Mouse (Mus musculus): ENCODE results near the gene D5Ertd579e. TPM values are rescaled to one million over a fixed set of nuclear protein-coding genes. Genes with fewer than 3 reads are reported as not detected.

Gene D5Ertd579e
- polyA plus RNA-seq, 1 experiment from 2014 or later, result 18.6 TPM

- H3K27me3 ChIP-seq, result no peaks in the 10 kb centered on the region
- H3K9me3 ChIP-seq (replicated peaks), result no peaks in the 10 kb centered on the region
- ATAC-seq (ENCODE audit: insufficient number of reproducible peaks, low FRiP score, low TSS enrichment, low read depth), result no peak
- no peak overlapping the region for H3K9ac ChIP-seq
- no peak overlapping the region for H3K4me3 ChIP-seq (replicated peaks)
- peaks cover 28% of the 10 kb centered on the region for H3K4me1 ChIP-seq
- 72% methylated on average over 7 of the region's 7 CpGs for WGBS
- no peaks in the 10 kb centered on the region for H3K36me3 ChIP-seq
- no peak overlapping the region for H3K27ac ChIP-seq (replicated peaks)
- H3K4me2 ChIP-seq (replicated peaks), result no peak overlapping the region
Measured at GRCm38 (mm10) chr5:36579967-36580366, 115.9 kb downstream of the D5Ertd579e start.

- H3K27ac ChIP-seq (replicated peaks), result no peak overlapping the region
Measured at GRCm38 (mm10) chr5:36578982-36579381, 116.8 kb downstream of the D5Ertd579e start.

GRCm38 (mm10) chr5:36576457-36576856 is 119.4 kb downstream of the D5Ertd579e start:
- no peak overlapping the region for H3K27ac ChIP-seq (replicated peaks)
- no peaks in the 10 kb centered on the region for H3K27me3 ChIP-seq
- H3K4me3 ChIP-seq (replicated peaks), result no peak overlapping the region
- WGBS, result 85% methylated on average over 3 of the region's 3 CpGs
- no peaks in the 10 kb centered on the region for H3K9me3 ChIP-seq (replicated peaks)
- peaks cover 32% of the 10 kb centered on the region for H3K4me1 ChIP-seq
- no peak overlapping the region for H3K4me2 ChIP-seq (replicated peaks)
- peaks cover 3% of the 10 kb centered on the region; the same call in 1 of the 2 replicates for H3K36me3 ChIP-seq
- H3K9ac ChIP-seq, result no peak overlapping the region
- ATAC-seq (ENCODE audit: insufficient number of reproducible peaks, low FRiP score, low TSS enrichment, low read depth), result no peak

More at GRCm38 (mm10) chr5:36578982-36579381, 116.8 kb downstream of the D5Ertd579e start:
- no peak for ATAC-seq (ENCODE audit: insufficient number of reproducible peaks, low FRiP score, low TSS enrichment, low read depth)
- Histone ChIP-seq H3K9ac (no peak overlapping the region), H3K4me2 (replicated peaks) (no peak overlapping the region), H3K4me3 (replicated peaks) (no peak overlapping the region), H3K9me3 (replicated peaks) (no peaks in the 10 kb centered on the region), H3K36me3 (no peaks in the 10 kb centered on the region), H3K4me1 (peaks cover 38% of the 10 kb centered on the region), H3K27me3 (no peaks in the 10 kb centered on the region)
- 82% methylated on average over 2 of the region's 2 CpGs for WGBS

- Histone ChIP-seq H3K9me3 (replicated peaks) (no peaks in the 10 kb centered on the region), H3K9ac (no peak overlapping the region), H3K4me3 (replicated peaks) (no peak overlapping the region), H3K4me2 (replicated peaks) (no peak overlapping the region), H3K27ac (replicated peaks) (no peak overlapping the region), H3K27me3 (no peaks in the 10 kb centered on the region), H3K4me1 (peaks cover 25% of the 10 kb centered on the region), H3K36me3 (peaks cover 9% of the 10 kb centered on the region)
- ATAC-seq (ENCODE audit: insufficient number of reproducible peaks, low FRiP score, low TSS enrichment, low read depth), result no peak
- 54% methylated on average over 1 of the region's 1 CpGs for WGBS
Measured at GRCm38 (mm10) chr5:36575745-36576144, 120.1 kb downstream of the D5Ertd579e start.

- no peaks in the 10 kb centered on the region for H3K27me3 ChIP-seq
- ATAC-seq (ENCODE audit: insufficient number of reproducible peaks, low FRiP score, low TSS enrichment, low read depth), result no peak
- H3K4me1 ChIP-seq, result peaks cover 19% of the 10 kb centered on the region
- no peak overlapping the region for H3K4me3 ChIP-seq (replicated peaks)
- no peak overlapping the region for H3K4me2 ChIP-seq (replicated peaks)
- WGBS, result 80% methylated on average over 3 of the region's 3 CpGs
- H3K36me3 ChIP-seq, result peaks cover 11% of the 10 kb centered on the region
- H3K9me3 ChIP-seq (replicated peaks), result no peaks in the 10 kb centered on the region
- H3K9ac ChIP-seq, result no peak overlapping the region
- peak overlapping the region; percentile 68; the same call in 1 of the 2 replicates for H3K27ac ChIP-seq (replicated peaks)
Measured at GRCm38 (mm10) chr5:36575227-36575626, 120.6 kb downstream of the D5Ertd579e start.

- H3K36me3 ChIP-seq, result peaks cover 11% of the 10 kb centered on the region
- peaks cover 16% of the 10 kb centered on the region for H3K4me1 ChIP-seq
- H3K27ac ChIP-seq (replicated peaks), result peak overlapping the region; percentile 68
- H3K9ac ChIP-seq, result no peak overlapping the region
- no peaks in the 10 kb centered on the region for H3K27me3 ChIP-seq
- no peak for ATAC-seq (ENCODE audit: insufficient number of reproducible peaks, low FRiP score, low TSS enrichment, low read depth)
- no peak overlapping the region for H3K4me3 ChIP-seq (replicated peaks)
- no peak overlapping the region for H3K4me2 ChIP-seq (replicated peaks)
- H3K9me3 ChIP-seq (replicated peaks), result no peaks in the 10 kb centered on the region
- 48% methylated on average over 8 of the region's 8 CpGs for WGBS
Measured at GRCm38 (mm10) chr5:36574147-36574870, 121.5 kb downstream of the D5Ertd579e start.

- 34% methylated on average over 3 of the region's 3 CpGs for WGBS
- no peaks in the 10 kb centered on the region for H3K9me3 ChIP-seq (replicated peaks)
- no peak overlapping the region for H3K9ac ChIP-seq
- no peak for ATAC-seq (ENCODE audit: insufficient number of reproducible peaks, low FRiP score, low TSS enrichment, low read depth)
- H3K4me2 ChIP-seq (replicated peaks), result no peak overlapping the region
- H3K4me3 ChIP-seq (replicated peaks), result no peak overlapping the region
- peaks cover 16% of the 10 kb centered on the region for H3K4me1 ChIP-seq
- H3K27ac ChIP-seq (replicated peaks), result no peak overlapping the region
- H3K36me3 ChIP-seq, result peaks cover 11% of the 10 kb centered on the region
- no peaks in the 10 kb centered on the region for H3K27me3 ChIP-seq
Measured at GRCm38 (mm10) chr5:36573354-36573753, 122.5 kb downstream of the D5Ertd579e start.

GRCm38 (mm10) chr5:36571371-36571770 is 124.5 kb downstream of the D5Ertd579e start:
- ATAC-seq (ENCODE audit: insufficient number of reproducible peaks, low FRiP score, low TSS enrichment, low read depth), result no peak
- 91% methylated on average over 16 of the region's 16 CpGs for WGBS

GRCm38 (mm10) chr5:36570546-36571245 is 125.1 kb downstream of the D5Ertd579e start:
- H3K9ac ChIP-seq, result no peak overlapping the region
- H3K36me3 ChIP-seq, result peaks cover 11% of the 10 kb centered on the region
- no peaks in the 10 kb centered on the region for H3K9me3 ChIP-seq (replicated peaks)
- no peak overlapping the region for H3K4me2 ChIP-seq (replicated peaks)
- ATAC-seq (ENCODE audit: insufficient number of reproducible peaks, low FRiP score, low TSS enrichment, low read depth), result no peak
- peaks cover 16% of the 10 kb centered on the region for H3K4me1 ChIP-seq
- H3K27ac ChIP-seq (replicated peaks), result no peak overlapping the region
- no peaks in the 10 kb centered on the region for H3K27me3 ChIP-seq
- 84% methylated on average over 4 of the region's 4 CpGs for WGBS
- H3K4me3 ChIP-seq (replicated peaks), result no peak overlapping the region

More at GRCm38 (mm10) chr5:36571371-36571770, 124.5 kb downstream of the D5Ertd579e start:
- Histone ChIP-seq H3K27ac (replicated peaks) (no peak overlapping the region), H3K9ac (no peak overlapping the region), H3K27me3 (no peaks in the 10 kb centered on the region), H3K4me3 (replicated peaks) (no peak overlapping the region), H3K4me1 (peaks cover 16% of the 10 kb centered on the region), H3K9me3 (replicated peaks) (no peaks in the 10 kb centered on the region), H3K4me2 (replicated peaks) (no peak overlapping the region), H3K36me3 (peaks cover 11% of the 10 kb centered on the region)

- H3K27me3 ChIP-seq, result no peaks in the 10 kb centered on the region
- H3K27ac ChIP-seq (replicated peaks), result no peak overlapping the region
- 92% methylated on average over 7 of the region's 7 CpGs for WGBS
- H3K36me3 ChIP-seq, result peaks cover 11% of the 10 kb centered on the region
- H3K4me3 ChIP-seq (replicated peaks), result no peak overlapping the region
- H3K9ac ChIP-seq, result no peak overlapping the region
- H3K4me1 ChIP-seq, result peaks cover 11% of the 10 kb centered on the region
- no peaks in the 10 kb centered on the region for H3K9me3 ChIP-seq (replicated peaks)
- H3K4me2 ChIP-seq (replicated peaks), result no peak overlapping the region
- ATAC-seq (ENCODE audit: insufficient number of reproducible peaks, low FRiP score, low TSS enrichment, low read depth), result no peak
Measured at GRCm38 (mm10) chr5:36570098-36570497, 125.7 kb downstream of the D5Ertd579e start.

- WGBS, result 74% methylated on average over 4 of the region's 4 CpGs
- H3K4me3 ChIP-seq (replicated peaks), result no peak overlapping the region
- no peaks in the 10 kb centered on the region for H3K9me3 ChIP-seq (replicated peaks)
- no peaks in the 10 kb centered on the region for H3K4me1 ChIP-seq
- no peak overlapping the region for H3K27ac ChIP-seq (replicated peaks)
- ATAC-seq (ENCODE audit: insufficient number of reproducible peaks, low FRiP score, low TSS enrichment, low read depth), result no peak
- H3K9ac ChIP-seq, result no peak overlapping the region
- H3K4me2 ChIP-seq (replicated peaks), result no peak overlapping the region
- peaks cover 11% of the 10 kb centered on the region for H3K36me3 ChIP-seq
- no peaks in the 10 kb centered on the region for H3K27me3 ChIP-seq
Measured at GRCm38 (mm10) chr5:36568118-36568517, 127.7 kb downstream of the D5Ertd579e start.
